Mouse (Mus musculus): Measurements from ENCODE around the gene Tmem98. TPM values are rescaled to one million over a fixed set of nuclear protein-coding genes. Genes with fewer than 3 reads are reported as not detected.

The Tmem98 gene
- polyA plus RNA-seq, 1 experiment from 2014 or later: 60.2 TPM

- Histone ChIP-seq H3K27me3 (no peaks in the 10 kb centered on the region), H3K36me3 (no peaks in the 10 kb centered on the region), H3K9me3 (no peaks in the 10 kb centered on the region), H3K4me1 (no peaks in the 10 kb centered on the region), H3K4me2 (no peak overlapping the region), H3K27ac (no peak overlapping the region), H3K4me3 (no peak overlapping the region), H3K9ac (no peak overlapping the region)
- no peak for ATAC-seq (ENCODE audit: insufficient number of reproducible peaks, low FRiP score, low TSS enrichment, low read depth)
- WGBS: 94% methylated on average over 7 of the region's 7 CpGs
These were observed 53.0 kb downstream of the Tmem98 start for GRCm38 (mm10) chr11:80862941-80863340.

- Histone ChIP-seq H3K4me1 (no peaks in the 10 kb centered on the region), H3K9me3 (no peaks in the 10 kb centered on the region), H3K36me3 (no peaks in the 10 kb centered on the region), H3K4me2 (no peak overlapping the region), H3K9ac (no peak overlapping the region), H3K4me3 (no peak overlapping the region), H3K27me3 (no peaks in the 10 kb centered on the region), H3K27ac (no peak overlapping the region)
- WGBS: 96% methylated on average over 1 of the region's 1 CpGs
- no peak for ATAC-seq (ENCODE audit: insufficient number of reproducible peaks, low FRiP score, low TSS enrichment, low read depth)
These were observed 58.1 kb downstream of the Tmem98 start for GRCm38 (mm10) chr11:80868039-80868438.

Other genes with a start within 250 kb of the Tmem98 start
- 10.3 and 10.6 TPM in 2 replicates for gene Myo1d, start 30.1 kb upstream of the Tmem98 start, polyA plus RNA-seq (2015; fragmentation: Nextera tagmentation; extraction: Ambion mirVana)
- gene Spaca3, start 48.2 kb downstream of the Tmem98 start, polyA plus RNA-seq (2015; fragmentation: Nextera tagmentation; extraction: Ambion mirVana): not detected in 2 replicates